Mouse (Mus musculus): Measurements from ENCODE around the gene Spink4. TPM values are rescaled to one million over a fixed set of nuclear protein-coding genes. Genes with fewer than 3 reads are reported as not detected.

Gene Spink4
- polyA plus RNA-seq, 2 experiments, result 0.49 TPM; not detected in 1

DNA sequence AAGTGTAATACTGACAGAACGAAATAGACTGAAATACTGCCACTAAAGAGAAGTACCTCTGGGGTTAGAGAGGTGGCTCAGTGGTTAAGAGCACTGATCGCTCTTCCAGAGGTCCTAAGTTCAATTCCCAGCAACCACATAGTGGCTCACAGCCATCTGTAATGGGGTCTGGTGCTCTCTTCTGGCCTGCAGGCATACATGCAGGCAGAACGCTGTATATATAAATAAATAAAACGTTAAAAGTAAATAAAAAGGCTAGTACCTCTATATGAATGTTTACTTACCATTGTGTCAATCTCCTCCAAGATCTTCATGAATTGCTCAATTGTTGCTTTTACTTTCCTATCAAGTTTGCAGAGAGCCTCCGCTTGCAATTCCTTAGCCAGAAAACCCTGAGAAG, 18.9 kb downstream of the Spink4 start:
- WGBS, result 92% methylated on average over 5 of the region's 5 CpGs
- H3K27ac ChIP-seq (replicated peaks; ENCODE audit: low read depth, low read length), result no peak overlapping the region
- DNase-seq (ENCODE audit: low spot score) (no peak), ATAC-seq (ENCODE audit: low FRiP score, low read depth) (no peak)
- no peak overlapping the region for H3K9ac ChIP-seq (ENCODE audit: low read depth, low read length, severe bottlenecking)
- no peaks in the 10 kb centered on the region; the same call in 1 of the 2 replicates for H3K9me3 ChIP-seq (ENCODE audit: control insufficient read depth, low read length)
- peaks cover 93% of the 10 kb centered on the region for H3K36me3 ChIP-seq (ENCODE audit: control insufficient read depth, insufficient read depth, low read length)
- TF ChIP-seq POLR2A (IDR thresholded peaks at IDR 0.05; ENCODE audit: borderline replicate concordance, extremely low read depth, insufficient read depth, insufficient read length), result no peak
- H3K4me2 ChIP-seq (replicated peaks; ENCODE audit: low read depth, low read length, severe bottlenecking), result no peak overlapping the region
- no peak overlapping the region for H3K4me3 ChIP-seq (replicated peaks; ENCODE audit: low read length)
- H3K4me1 ChIP-seq (ENCODE audit: control insufficient read depth, insufficient read depth, low read length), result no peaks in the 10 kb centered on the region
- H3K27me3 ChIP-seq (ENCODE audit: control insufficient read depth, insufficient read depth, low read length), result no peaks in the 10 kb centered on the region

- no peak overlapping the region for H3K9ac ChIP-seq (ENCODE audit: low read depth, low read length, severe bottlenecking)
- TF ChIP-seq POLR2A (IDR thresholded peaks at IDR 0.05; ENCODE audit: borderline replicate concordance, extremely low read depth, insufficient read depth, insufficient read length), result no peak
- no peaks in the 10 kb centered on the region; the same call in 1 of the 2 replicates for H3K9me3 ChIP-seq (ENCODE audit: control insufficient read depth, low read length)
Measured at GRCm38 (mm10) chr4:40943651-40944050, 23.8 kb downstream of the Spink4 start.

GRCm38 (mm10) chr4:40946516-40947121, 26.8 kb downstream of the Spink4 start:
- peaks cover 55% of the 10 kb centered on the region for H3K36me3 ChIP-seq (ENCODE audit: control insufficient read depth, insufficient read depth, low read length)
- 89% methylated on average over 7 of the region's 7 CpGs for WGBS
- no peaks in the 10 kb centered on the region for H3K9me3 ChIP-seq (ENCODE audit: control insufficient read depth, low read length)
- no peak for TF ChIP-seq POLR2A (IDR thresholded peaks at IDR 0.05; ENCODE audit: borderline replicate concordance, extremely low read depth, insufficient read depth, insufficient read length)
- peak overlapping the region; percentile 76 for H3K4me2 ChIP-seq (replicated peaks; ENCODE audit: low read depth, low read length, severe bottlenecking)
- H3K9ac ChIP-seq (ENCODE audit: low read depth, low read length, severe bottlenecking), result peak overlapping the region; percentile 91; the same call in 1 of the 2 replicates
- H3K27ac ChIP-seq (replicated peaks; ENCODE audit: low read depth, low read length), result no peak overlapping the region
- H3K4me3 ChIP-seq (replicated peaks; ENCODE audit: low read length), result peak overlapping the region; percentile 92
- no peak for ATAC-seq (ENCODE audit: low FRiP score, low read depth)
- DNase-seq (ENCODE audit: low spot score), result no peak
- H3K4me1 ChIP-seq (ENCODE audit: control insufficient read depth, insufficient read depth, low read length), result peaks cover 13% of the 10 kb centered on the region
- H3K27me3 ChIP-seq (ENCODE audit: control insufficient read depth, insufficient read depth, low read length), result no peaks in the 10 kb centered on the region

More at GRCm38 (mm10) chr4:40943651-40944050, 23.8 kb downstream of the Spink4 start:
- WGBS, result 98% methylated on average over 5 of the region's 5 CpGs
- H3K27me3 ChIP-seq (ENCODE audit: control insufficient read depth, insufficient read depth, low read length), result no peaks in the 10 kb centered on the region
- H3K4me2 ChIP-seq (replicated peaks; ENCODE audit: low read depth, low read length, severe bottlenecking), result no peak overlapping the region
- H3K27ac ChIP-seq (replicated peaks; ENCODE audit: low read depth, low read length), result no peak overlapping the region
- H3K36me3 ChIP-seq (ENCODE audit: control insufficient read depth, insufficient read depth, low read length), result peaks cover 68% of the 10 kb centered on the region
- no peak overlapping the region for H3K4me3 ChIP-seq (replicated peaks; ENCODE audit: low read length)
- peaks cover 8% of the 10 kb centered on the region; the same call in 1 of the 2 replicates for H3K4me1 ChIP-seq (ENCODE audit: control insufficient read depth, insufficient read depth, low read length)
- no peak for ATAC-seq (ENCODE audit: low FRiP score, low read depth)
- no peak for DNase-seq (ENCODE audit: low spot score)

- H3K4me1 ChIP-seq (ENCODE audit: control insufficient read depth, insufficient read depth, low read length), result peaks cover 13% of the 10 kb centered on the region
- no peak for TF ChIP-seq POLR2A (IDR thresholded peaks at IDR 0.05; ENCODE audit: borderline replicate concordance, extremely low read depth, insufficient read depth, insufficient read length)
- peak overlapping the region; percentile 76 for H3K4me2 ChIP-seq (replicated peaks; ENCODE audit: low read depth, low read length, severe bottlenecking)
- no peaks in the 10 kb centered on the region for H3K9me3 ChIP-seq (ENCODE audit: control insufficient read depth, low read length)
- peaks cover 53% of the 10 kb centered on the region for H3K36me3 ChIP-seq (ENCODE audit: control insufficient read depth, insufficient read depth, low read length)
- DNase-seq (ENCODE audit: low spot score), result peak; percentile 14
- H3K27me3 ChIP-seq (ENCODE audit: control insufficient read depth, insufficient read depth, low read length), result no peaks in the 10 kb centered on the region
- under 1% methylated on average over 38 of the region's 40 CpGs for WGBS
- peak overlapping the region; percentile 91 for H3K9ac ChIP-seq (ENCODE audit: low read depth, low read length, severe bottlenecking)
- peak overlapping the region; percentile 92 for H3K4me3 ChIP-seq (replicated peaks; ENCODE audit: low read length)
- ATAC-seq (ENCODE audit: low FRiP score, low read depth), result peak; percentile 73
- H3K27ac ChIP-seq (replicated peaks; ENCODE audit: low read depth, low read length), result peak overlapping the region; percentile 81
Measured at GRCm38 (mm10) chr4:40947565-40948159, 27.8 kb downstream of the Spink4 start.

GRCm38 (mm10) chr4:40948160-40948708, 28.4 kb downstream of the Spink4 start, which contains the start of the genes Bag1 and Chmp5:
Bag1 (minus strand) TSS chr4:40948294.
Chmp5 (plus strand) TSS chr4:40948407.
- under 1% methylated on average over 36 of the region's 50 CpGs for WGBS
- Histone ChIP-seq H3K27me3 (ENCODE audit: control insufficient read depth, insufficient read depth, low read length) (no peaks in the 10 kb centered on the region), H3K4me1 (ENCODE audit: control insufficient read depth, insufficient read depth, low read length) (peaks cover 13% of the 10 kb centered on the region), H3K9me3 (ENCODE audit: control insufficient read depth, low read length) (no peaks in the 10 kb centered on the region), H3K4me3 (replicated peaks; ENCODE audit: low read length) (peak within 1 kb of the TSS; percentile 92), H3K4me2 (replicated peaks; ENCODE audit: low read depth, low read length, severe bottlenecking) (peak within 1 kb of the TSS; percentile 85), H3K27ac (replicated peaks; ENCODE audit: low read depth, low read length) (peak within 1 kb of the TSS; percentile 81), H3K9ac (ENCODE audit: low read depth, low read length, severe bottlenecking) (peak within 1 kb of the TSS; percentile 91), H3K36me3 (ENCODE audit: control insufficient read depth, insufficient read depth, low read length) (peaks cover 53% of the 10 kb centered on the region)
- peak; percentile 97 for DNase-seq (ENCODE audit: low spot score)
- peak; percentile 98 for ATAC-seq (ENCODE audit: low FRiP score, low read depth)
- TF ChIP-seq POLR2A (IDR thresholded peaks at IDR 0.05; ENCODE audit: borderline replicate concordance, extremely low read depth, insufficient read depth, insufficient read length), result peak; percentile 40; the same call in 1 of the 2 replicates

Data from limb, embryonic 14.5 days (tissue).